Mouse (Mus musculus) liver, adult 2 months (tissue): ENCODE measurements around the gene Il17c. TPM values are rescaled to one million over a fixed set of nuclear protein-coding genes. Genes with fewer than 3 reads are reported as not detected.

ENCODE experiments used
- DNase-seq: peaks from one replicate; pipeline ENCODE4 v3.0.0-alpha.2; 2011; ENCODE audit warnings: low read depth, low spot score; ENCODE audit errors: extremely low read depth
- H3K27ac ChIP-seq: fragments of 200-500 bp; replicated peaks from 2 replicates; pipeline ENCODE4 v1.5.1; 2012; ENCODE audit warnings: low read depth, mild to moderate bottlenecking, control low read depth, inconsistent platforms, low read length; ENCODE audit not compliant: insufficient read depth
- H3K27me3 ChIP-seq: fragments of 200-500 bp; 2 replicates; pipeline ENCODE4 v1.6.1; 2012; ENCODE audit warnings: mild to moderate bottlenecking, moderate library complexity, low read length, inconsistent platforms; ENCODE audit not compliant: control insufficient read depth, insufficient read depth
- H3K36me3 ChIP-seq: fragments of 200-500 bp; 2 replicates; pipeline ENCODE4 v1.6.1; 2012; ENCODE audit warnings: low read length, inconsistent platforms; ENCODE audit not compliant: control insufficient read depth, insufficient read depth
- H3K4me1 ChIP-seq: fragments of 200-500 bp; 2 replicates; pipeline ENCODE4 v1.6.1; 2011; ENCODE audit warnings: low read length; ENCODE audit not compliant: control insufficient read depth, insufficient read depth
- H3K4me3 ChIP-seq: fragments of 200-500 bp; 2 replicates; pipeline ENCODE4 v1.5.1; 2011; ENCODE audit warnings: low read depth, mild to moderate bottlenecking, control low read depth, low read length, moderate library complexity; ENCODE audit not compliant: insufficient read depth
- H3K79me2 ChIP-seq: fragments of 200-500 bp; 2 replicates; pipeline ENCODE4 v1.6.1; 2012; ENCODE audit warnings: inconsistent platforms, mild to moderate bottlenecking, low read length, moderate library complexity; ENCODE audit not compliant: control insufficient read depth, insufficient read depth
- H3K9ac ChIP-seq: fragments of 200-500 bp; 2 replicates; pipeline ENCODE4 v1.6.1; 2012; ENCODE audit warnings: low read depth, mild to moderate bottlenecking, control low read depth, inconsistent platforms, low read length
- CTCF ChIP-seq: fragments of 200-500 bp; IDR thresholded peaks from 2 replicates; pipeline ENCODE4 v1.5.1; 2011; ENCODE audit warnings: low read depth, low read length, control low read depth
- POLR2A ChIP-seq: fragments of 200-500 bp; IDR thresholded peaks from 2 replicates; pipeline ENCODE4 v1.6.1; 2011; ENCODE audit warnings: low read length, control low read depth; ENCODE audit not compliant: insufficient read depth; ENCODE audit errors: extremely low read depth
- WGBS: fragments of 180-500 bp; shearing (Covaris S2); methylation state at CpG from one replicate; pipeline ENCODE4 v1.1.7; 2018; 5-methylcytosine and 5-hydroxymethylcytosine counted together
- polyA plus RNA-seq: library from polyadenylated mRNA; depleted of rRNA; stranded (reverse); fragments of >200 nt; gene quantifications from 2 replicates; pipeline ENCODE4 v1.2.3, GENCODE M21; 2012; rRNA removed
- total RNA-seq: library from RNA; depleted of rRNA; stranded (reverse); fragments of >200 nt; gene quantifications from 2 replicates; pipeline ENCODE4 v1.2.3, GENCODE M21; 2014; rRNA removed

Il17c gene
- total RNA-seq, result not detected in 2 replicates
- polyA plus RNA-seq, result not detected in 2 replicates

DNA sequence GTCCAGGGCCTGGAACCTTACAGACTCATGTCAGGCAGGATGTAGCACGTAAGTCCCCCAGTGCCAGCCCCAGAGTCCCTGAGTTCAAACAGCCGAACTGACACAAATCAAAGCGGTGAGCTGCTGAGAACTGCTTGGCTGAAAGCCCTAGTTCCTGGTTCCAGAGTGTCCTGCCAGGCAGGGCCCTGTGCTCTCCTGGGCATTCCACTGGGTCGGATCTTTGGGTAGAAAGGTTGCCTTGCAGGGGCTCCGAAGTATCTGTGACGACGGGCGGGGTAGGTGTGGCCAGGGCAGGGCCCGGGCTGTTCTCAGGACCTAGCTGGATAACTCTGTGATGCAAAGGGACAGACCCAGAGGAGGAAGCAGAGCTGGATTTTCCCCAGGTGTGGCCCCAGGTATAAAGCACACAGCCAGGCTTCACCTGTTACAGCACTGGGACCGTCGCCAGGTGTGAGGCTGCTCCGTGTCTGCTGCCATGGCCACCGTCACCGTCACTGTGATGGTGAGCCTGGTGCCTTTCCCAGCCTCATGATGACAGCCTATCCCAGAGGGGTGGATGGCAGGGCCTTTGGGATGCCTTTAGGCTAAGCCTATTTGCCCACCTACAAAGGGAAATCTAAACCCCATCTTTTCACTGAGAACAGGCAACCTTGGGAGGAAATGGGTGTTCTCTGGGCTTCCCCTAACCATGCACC lies at the start of gene Il17c:
Gene Il17c, plus strand, starts transcription at position 645 of the 695 bp plus-strand sequence.
- no peak for TF ChIP-seq POLR2A
- TF ChIP-seq CTCF, result no peak
- H3K4me1 ChIP-seq, result no peaks in the 10 kb centered on the region
- H3K27ac ChIP-seq, result no peak within 1 kb of the TSS
- H3K4me3 ChIP-seq, result no peak within 1 kb of the TSS
- WGBS, result 69% methylated on average over 14 of the region's 14 CpGs
- no peaks in the 10 kb centered on the region for H3K79me2 ChIP-seq
- H3K27me3 ChIP-seq, result no peaks in the 10 kb centered on the region
- no peak for DNase-seq
- no peaks in the 10 kb centered on the region; the same call in 1 of the 2 replicates for H3K36me3 ChIP-seq
- no peak within 1 kb of the TSS for H3K9ac ChIP-seq

GRCm38 (mm10) chr8:122375320-122375719 lies 46.5 kb upstream of the Il17c start:
- Histone ChIP-seq H3K27me3 (no peaks in the 10 kb centered on the region), H3K36me3 (peaks cover 4% of the 10 kb centered on the region; the same call in 1 of the 2 replicates), H3K27ac (peak overlapping the region; percentile 34), H3K4me3 (no peak overlapping the region), H3K4me1 (peaks cover 16% of the 10 kb centered on the region), H3K79me2 (peaks cover 23% of the 10 kb centered on the region), H3K9ac (no peak overlapping the region; the same call in none of the 2 replicates)
- TF ChIP-seq POLR2A, result no peak
- TF ChIP-seq CTCF, result no peak
- DNase-seq, result no peak
- WGBS, result 80% methylated on average over 7 of the region's 7 CpGs

- DNase-seq, result peak; percentile 71
- peak overlapping the region; percentile 72 for H3K27ac ChIP-seq
- 7% methylated on average over 13 of the region's 13 CpGs for WGBS
- peak overlapping the region; percentile 39 for H3K9ac ChIP-seq
- TF ChIP-seq CTCF (no peak), POLR2A (no peak)
- no peaks in the 10 kb centered on the region for H3K27me3 ChIP-seq
- peak overlapping the region; percentile 37 for H3K4me3 ChIP-seq
- H3K36me3 ChIP-seq, result peaks cover 4% of the 10 kb centered on the region; the same call in 1 of the 2 replicates
- H3K79me2 ChIP-seq, result peaks cover 28% of the 10 kb centered on the region
- H3K4me1 ChIP-seq, result peaks cover 18% of the 10 kb centered on the region
Observed at GRCm38 (mm10) chr8:122375751-122376364, 46.0 kb upstream of the Il17c start.

DNA sequence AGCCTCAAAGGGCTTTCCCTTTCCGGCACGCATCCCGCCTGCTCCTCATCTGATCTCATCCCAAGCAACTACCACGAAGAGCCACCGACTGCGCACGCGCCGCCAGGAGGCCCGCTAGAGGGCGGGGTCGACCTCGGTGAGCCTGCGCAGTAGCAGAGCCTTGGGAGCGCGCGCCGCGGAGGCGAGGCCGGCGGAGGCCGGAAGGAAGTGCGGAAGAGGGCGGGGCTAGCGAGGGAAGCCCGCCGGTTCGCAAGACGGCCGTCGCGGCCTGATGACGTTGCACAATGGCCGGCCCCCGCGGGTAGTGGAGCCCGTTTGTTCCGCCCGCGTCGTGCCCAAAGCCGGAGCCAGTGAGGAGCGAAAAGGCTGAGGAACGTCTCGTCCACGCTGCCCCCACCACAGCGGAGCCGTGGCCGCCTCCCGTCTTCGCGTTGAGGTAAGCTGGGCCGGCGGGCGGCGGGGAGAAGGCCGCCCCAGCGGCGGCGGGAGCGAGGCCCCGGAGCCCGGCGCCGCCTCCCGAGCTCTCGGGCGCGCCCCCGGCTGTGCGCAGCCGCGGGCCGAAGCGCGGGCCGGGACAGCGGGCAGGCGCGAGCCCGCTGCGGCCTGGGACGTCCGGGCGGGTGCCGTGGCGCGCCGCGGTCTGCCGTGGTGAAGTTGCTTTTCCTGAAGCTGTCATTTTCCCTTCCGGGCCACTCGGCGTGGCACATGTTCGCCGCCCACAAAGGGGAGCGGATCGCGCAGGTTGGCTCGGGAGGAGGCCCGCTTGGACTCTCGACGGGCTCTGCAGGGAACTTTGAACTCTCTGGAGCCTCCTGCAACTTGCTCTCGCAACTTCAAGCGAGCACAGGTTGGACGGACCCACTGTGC lies 45.2 kb upstream of the Il17c start, which contains the start of gene Zc3h18:
Gene Zc3h18, plus strand, starts transcription at position 245 of the 867 bp plus-strand sequence.
- peak within 1 kb of the TSS; percentile 98 for H3K9ac ChIP-seq
- peaks cover 23% of the 10 kb centered on the region for H3K4me1 ChIP-seq
- H3K36me3 ChIP-seq, result peaks cover 4% of the 10 kb centered on the region; the same call in 1 of the 2 replicates
- DNase-seq, result peak; percentile 91
- peak within 1 kb of the TSS; percentile 93 for H3K27ac ChIP-seq
- peak within 1 kb of the TSS; percentile 94 for H3K4me3 ChIP-seq
- peaks cover 32% of the 10 kb centered on the region for H3K79me2 ChIP-seq
- peak; percentile 29; the same call in 1 of the 2 replicates for TF ChIP-seq POLR2A
- TF ChIP-seq CTCF, result 0 out of 2 replicates have a peak, but pooled peaks have one; percentile 6
- under 1% methylated on average over 106 of the region's 107 CpGs for WGBS
- H3K27me3 ChIP-seq, result no peaks in the 10 kb centered on the region

GRCm38 (mm10) chr8:122383039-122383438 lies 38.8 kb upstream of the Il17c start:
- H3K4me1 ChIP-seq, result peaks cover 24% of the 10 kb centered on the region
- H3K27ac ChIP-seq, result peak overlapping the region; percentile 27; the same call in 1 of the 2 replicates
- H3K4me3 ChIP-seq, result no peak overlapping the region
- H3K27me3 ChIP-seq, result no peaks in the 10 kb centered on the region
- TF ChIP-seq CTCF, result 0 out of 2 replicates have a peak, but pooled peaks have one; percentile 14
- no peak for TF ChIP-seq POLR2A
- peaks cover 25% of the 10 kb centered on the region for H3K36me3 ChIP-seq
- peaks cover 38% of the 10 kb centered on the region for H3K79me2 ChIP-seq
- peak; percentile 83 for DNase-seq
- 36% methylated on average over 4 of the region's 4 CpGs for WGBS
- no peak overlapping the region for H3K9ac ChIP-seq
